Mouse (Mus musculus): ENCODE results near the gene Ccng2. TPM values are rescaled to one million over a fixed set of nuclear protein-coding genes. Genes with fewer than 3 reads are reported as not detected.
A peak's percentile ranks its signal among the peaks of the same experiment; 100 is the strongest.

Gene Ccng2
- total RNA-seq, 1 experiment from 2014 or later = 136 TPM

GRCm38 (mm10) chr5:93259349-93259748 lies 7.7 kb upstream of the Ccng2 start:
- no peak for ATAC-seq (ENCODE audit: extremely low read depth, insufficient number of reproducible peaks, low FRiP score, poor library complexity, severe bottlenecking)

DNA sequence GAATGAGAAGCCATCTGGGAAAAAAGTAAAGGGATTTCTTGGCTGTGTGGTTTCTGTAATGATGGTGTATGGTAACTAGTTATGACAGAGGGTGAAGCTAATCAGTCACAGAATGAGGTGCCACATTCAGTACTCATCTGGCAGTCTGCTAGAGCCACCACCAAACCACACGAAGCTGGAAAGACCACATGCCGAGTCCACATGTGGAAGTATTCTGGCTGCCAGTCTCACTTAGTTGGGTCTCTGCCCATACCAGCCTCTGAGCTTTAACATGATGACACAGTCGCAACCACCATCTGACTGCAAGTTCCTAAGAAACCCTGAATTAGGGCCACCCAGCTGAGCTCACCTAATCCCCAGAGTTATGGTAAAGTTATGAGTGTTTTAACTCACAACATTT lies 6.1 kb upstream of the Ccng2 start:
- no peak for ATAC-seq (ENCODE audit: extremely low read depth, insufficient number of reproducible peaks, low FRiP score, poor library complexity, severe bottlenecking)

- no peak for ATAC-seq (ENCODE audit: extremely low read depth, insufficient number of reproducible peaks, low FRiP score, poor library complexity, severe bottlenecking)
Observed at GRCm38 (mm10) chr5:93262751-93263150, 4.3 kb upstream of the Ccng2 start.

DNA sequence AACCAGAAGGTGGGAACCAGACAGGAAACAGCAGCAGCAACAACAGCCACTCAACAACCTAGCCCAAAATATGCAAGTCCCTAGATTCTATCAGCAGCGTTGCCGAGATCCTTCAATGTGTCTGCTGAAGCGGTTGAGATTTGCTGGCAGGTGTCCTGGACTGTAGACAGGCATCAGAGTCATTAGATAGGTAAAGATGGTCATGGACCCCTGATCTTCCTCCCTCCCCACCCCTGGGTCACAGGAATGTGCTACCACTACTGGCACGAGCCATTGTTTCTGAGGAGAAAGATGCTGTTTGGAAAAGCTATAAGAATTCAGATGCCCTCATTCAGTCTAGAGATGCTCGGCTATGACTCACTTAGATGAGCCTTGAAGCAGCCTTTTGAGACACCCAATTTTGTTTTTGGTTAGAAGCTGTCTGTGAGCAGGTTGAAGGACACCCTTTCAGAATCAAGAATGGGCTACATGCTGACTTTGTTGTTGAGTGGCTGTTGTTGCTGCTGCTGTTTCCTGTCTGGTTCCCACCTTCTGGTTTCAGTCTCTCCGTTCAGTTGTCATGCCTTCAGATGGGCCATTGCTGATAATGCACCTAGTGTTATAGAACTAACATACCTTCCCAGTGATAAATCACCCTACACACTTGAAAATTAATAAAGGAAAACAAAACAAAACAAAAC lies 3.5 kb upstream of the Ccng2 start:
- ATAC-seq (ENCODE audit: extremely low read depth, insufficient number of reproducible peaks, low FRiP score, poor library complexity, severe bottlenecking) = no peak

- no peak for ATAC-seq (ENCODE audit: extremely low read depth, insufficient number of reproducible peaks, low FRiP score, poor library complexity, severe bottlenecking)
Observed at GRCm38 (mm10) chr5:93264136-93264700, 2.8 kb upstream of the Ccng2 start.

DNA sequence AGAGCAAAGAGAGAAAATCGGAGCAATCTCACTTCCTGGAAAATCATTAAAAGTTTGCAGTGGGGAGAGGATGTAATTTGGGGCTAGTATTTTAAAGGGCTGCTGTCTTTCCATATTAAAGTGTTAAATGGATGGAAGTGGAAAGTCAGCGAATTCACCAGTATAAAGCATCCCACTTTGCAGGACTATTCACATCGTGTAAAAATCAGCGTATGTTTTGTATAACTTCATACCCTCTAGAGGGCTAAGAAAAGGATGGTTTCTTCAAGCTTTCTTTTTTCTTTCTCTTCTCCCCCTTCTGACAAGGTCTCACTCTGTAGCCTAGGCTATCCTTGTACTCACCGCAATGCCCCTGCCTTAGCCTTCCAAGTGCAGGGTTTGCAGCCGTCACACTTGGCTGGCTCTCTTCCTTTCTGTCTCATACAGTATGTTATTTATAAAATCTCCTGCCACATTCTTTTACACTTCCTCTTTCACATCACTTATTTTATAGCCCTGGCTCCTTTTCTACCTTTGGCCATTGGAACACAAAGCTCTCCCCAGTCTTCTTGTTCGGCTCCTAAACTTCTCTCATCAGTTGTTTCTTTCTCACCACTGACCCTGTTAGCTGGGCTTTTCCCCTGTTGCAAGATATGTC lies 1.8 kb upstream of the Ccng2 start:
- 0 out of 2 replicates have a peak, but pooled peaks have one; percentile 3 for ATAC-seq (ENCODE audit: extremely low read depth, insufficient number of reproducible peaks, low FRiP score, poor library complexity, severe bottlenecking)

DNA sequence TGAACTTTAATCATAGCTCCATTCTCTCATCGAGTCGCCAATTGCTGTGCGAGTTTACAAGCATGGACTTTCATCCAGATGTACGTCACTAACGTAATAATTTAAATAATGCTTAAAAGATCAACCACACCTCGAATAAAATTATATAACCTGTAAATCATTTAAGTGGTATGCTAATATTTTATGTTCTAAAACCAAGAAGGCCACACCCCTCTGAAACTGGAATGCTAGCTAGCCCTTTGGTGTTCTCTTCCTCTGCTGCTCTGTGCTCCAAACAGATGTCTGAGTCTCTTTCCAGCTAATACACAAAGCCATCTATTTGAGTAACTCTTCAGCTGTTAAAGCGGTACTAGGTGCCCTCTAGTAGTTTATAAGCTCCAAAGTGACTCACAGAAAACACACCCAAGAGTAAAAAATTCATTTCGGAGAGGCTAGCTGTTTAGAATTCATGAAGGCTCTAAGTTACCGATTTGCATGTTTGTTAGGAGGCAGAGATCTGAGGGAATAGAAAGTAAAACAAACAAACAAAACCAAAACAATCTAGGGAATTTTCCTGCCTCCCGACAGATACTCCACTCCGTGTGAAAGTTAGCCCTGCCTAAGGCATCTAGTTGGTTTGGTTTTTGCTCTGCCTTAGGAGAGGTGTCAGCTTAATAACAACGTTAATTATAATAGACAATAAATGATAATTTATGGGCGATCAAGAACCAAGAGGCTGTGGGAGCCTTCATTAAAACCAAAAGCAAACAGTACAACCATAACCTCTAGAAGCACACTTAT lies 1.1 kb upstream of the Ccng2 start:
- no peak for ATAC-seq (ENCODE audit: extremely low read depth, insufficient number of reproducible peaks, low FRiP score, poor library complexity, severe bottlenecking)

GRCm38 (mm10) chr5:93267851-93268606 lies 972 bp downstream of the Ccng2 start:
- peak; percentile 52 for ATAC-seq (ENCODE audit: extremely low read depth, insufficient number of reproducible peaks, low FRiP score, poor library complexity, severe bottlenecking)

GRCm38 (mm10) chr5:93270095-93270494 lies 3.0 kb downstream of the Ccng2 start:
- no peak for ATAC-seq (ENCODE audit: extremely low read depth, insufficient number of reproducible peaks, low FRiP score, poor library complexity, severe bottlenecking)

DNA sequence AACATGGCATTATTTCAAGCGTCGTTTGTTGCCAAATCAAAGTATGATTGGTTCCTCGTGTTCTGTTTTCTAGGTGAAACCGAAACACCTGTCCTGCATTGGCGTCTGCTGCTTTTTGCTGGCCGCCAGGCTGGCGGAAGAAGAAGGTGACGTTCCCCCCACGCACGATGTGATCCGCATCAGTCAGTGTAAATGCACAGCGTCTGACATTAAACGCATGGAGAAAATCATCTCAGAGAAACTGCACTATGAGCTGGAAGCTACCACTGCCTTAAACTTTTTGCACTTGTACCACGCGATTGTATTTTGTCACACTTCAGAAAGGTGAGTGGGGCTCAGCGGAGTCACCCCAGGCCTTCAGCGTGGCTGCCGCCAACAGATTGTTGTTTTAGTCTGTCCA lies 3.7 kb downstream of the Ccng2 start:
- ATAC-seq (ENCODE audit: extremely low read depth, insufficient number of reproducible peaks, low FRiP score, poor library complexity, severe bottlenecking) = no peak

DNA sequence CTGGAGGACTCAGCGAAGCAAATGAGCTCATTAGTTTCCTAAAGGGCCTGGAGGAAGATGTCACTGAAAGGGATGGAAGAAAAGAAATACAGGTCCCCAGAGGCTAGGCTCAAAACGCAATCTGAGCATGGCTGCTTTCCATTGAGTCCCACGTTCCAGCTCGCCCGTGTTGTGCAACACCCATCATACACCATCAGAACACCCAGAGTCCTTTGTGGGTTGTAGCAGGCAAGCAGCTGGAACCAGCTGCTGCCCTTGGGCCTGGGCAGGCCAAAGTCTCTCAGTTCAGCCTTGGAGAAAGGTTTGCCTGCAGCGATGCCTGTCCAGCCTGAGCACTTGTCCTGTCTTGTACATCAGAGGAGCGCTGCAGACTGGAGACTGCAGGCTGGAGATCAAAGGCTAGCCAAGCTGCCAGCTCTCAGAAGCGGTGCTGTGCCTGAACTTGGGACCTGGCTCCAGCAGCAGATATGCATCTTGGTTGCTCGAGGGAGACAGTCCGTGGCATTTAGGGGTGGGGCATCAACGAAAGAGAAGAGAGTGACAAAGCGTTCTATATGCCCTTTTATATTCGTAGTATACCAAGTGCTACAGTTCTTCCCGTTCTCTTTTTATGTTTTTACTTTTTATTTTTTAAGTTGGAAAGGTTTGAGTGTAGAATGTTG lies 15.5 kb downstream of the Ccng2 start:
- no peak for ATAC-seq (ENCODE audit: extremely low read depth, insufficient number of reproducible peaks, low FRiP score, poor library complexity, severe bottlenecking)

DNA sequence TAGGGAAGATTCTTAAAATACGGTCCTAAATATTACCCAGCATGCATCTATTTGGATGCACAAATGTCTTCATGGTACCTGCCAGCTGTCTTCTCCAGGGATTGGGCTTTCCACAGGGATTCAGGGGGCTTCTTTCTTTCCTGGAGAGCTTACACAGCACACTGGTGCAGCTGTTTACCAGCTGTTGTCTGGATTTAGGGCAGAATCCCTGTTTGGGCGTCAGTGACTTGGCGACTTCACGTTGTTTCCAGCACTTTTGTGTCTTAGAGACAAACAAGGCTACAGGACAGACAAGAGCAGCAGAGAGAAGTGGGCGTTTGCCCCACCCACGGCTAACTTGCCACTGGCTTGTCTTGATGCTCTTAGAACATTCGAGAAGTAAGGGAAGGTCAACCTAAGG lies 16.1 kb downstream of the Ccng2 start:
- no peak for ATAC-seq (ENCODE audit: extremely low read depth, insufficient number of reproducible peaks, low FRiP score, poor library complexity, severe bottlenecking)

GRCm38 (mm10) chr5:93288553-93288952 lies 21.5 kb downstream of the Ccng2 start:
- no peak for ATAC-seq (ENCODE audit: extremely low read depth, insufficient number of reproducible peaks, low FRiP score, poor library complexity, severe bottlenecking)

- ATAC-seq (ENCODE audit: extremely low read depth, insufficient number of reproducible peaks, low FRiP score, poor library complexity, severe bottlenecking) = no peak
Observed at GRCm38 (mm10) chr5:93290282-93290681, 23.2 kb downstream of the Ccng2 start.

DNA sequence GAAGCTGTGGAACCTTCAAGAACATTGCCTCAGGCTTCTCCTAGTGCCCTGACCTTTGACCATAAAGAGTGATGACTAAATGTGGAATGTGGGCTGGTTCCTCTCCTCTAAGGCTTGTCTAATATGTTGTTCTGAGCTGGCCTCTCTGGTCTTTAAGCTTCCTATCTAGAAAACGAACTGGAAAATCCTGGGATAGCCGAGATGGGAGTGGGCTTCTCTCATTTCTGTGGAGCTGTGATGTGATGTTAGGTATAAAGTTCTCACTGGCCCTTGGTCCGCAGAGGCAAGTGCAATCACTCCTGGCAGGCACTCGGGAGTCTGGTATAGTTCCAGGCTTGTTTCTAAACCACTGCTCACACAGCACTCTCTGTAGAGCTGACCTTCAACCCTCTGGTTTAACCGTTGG lies 29.3 kb downstream of the Ccng2 start:
- no peak for ATAC-seq (ENCODE audit: extremely low read depth, insufficient number of reproducible peaks, low FRiP score, poor library complexity, severe bottlenecking)

DNA sequence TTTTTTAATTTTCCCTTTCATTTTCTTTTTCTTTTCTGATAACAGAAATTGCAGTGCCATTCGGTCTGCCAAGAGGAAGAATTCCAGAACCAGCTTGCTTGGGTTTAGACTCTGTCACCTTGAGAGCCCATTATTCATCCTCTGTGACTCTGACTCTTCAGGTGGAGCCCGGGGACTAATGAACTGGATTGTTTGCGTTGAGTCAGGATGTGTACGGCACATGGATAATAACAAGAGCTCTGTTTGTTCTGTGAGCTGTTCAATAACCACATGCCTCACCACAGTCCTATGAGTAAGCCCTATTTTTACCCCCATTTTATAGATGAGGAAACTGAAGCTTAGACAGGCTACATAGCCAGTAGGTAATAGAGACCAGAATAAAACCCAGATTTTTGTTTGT lies 29.7 kb downstream of the Ccng2 start:
- no peak for ATAC-seq (ENCODE audit: extremely low read depth, insufficient number of reproducible peaks, low FRiP score, poor library complexity, severe bottlenecking)

GRCm38 (mm10) chr5:93297311-93297710 lies 30.3 kb downstream of the Ccng2 start:
- ATAC-seq (ENCODE audit: extremely low read depth, insufficient number of reproducible peaks, low FRiP score, poor library complexity, severe bottlenecking) = no peak

DNA sequence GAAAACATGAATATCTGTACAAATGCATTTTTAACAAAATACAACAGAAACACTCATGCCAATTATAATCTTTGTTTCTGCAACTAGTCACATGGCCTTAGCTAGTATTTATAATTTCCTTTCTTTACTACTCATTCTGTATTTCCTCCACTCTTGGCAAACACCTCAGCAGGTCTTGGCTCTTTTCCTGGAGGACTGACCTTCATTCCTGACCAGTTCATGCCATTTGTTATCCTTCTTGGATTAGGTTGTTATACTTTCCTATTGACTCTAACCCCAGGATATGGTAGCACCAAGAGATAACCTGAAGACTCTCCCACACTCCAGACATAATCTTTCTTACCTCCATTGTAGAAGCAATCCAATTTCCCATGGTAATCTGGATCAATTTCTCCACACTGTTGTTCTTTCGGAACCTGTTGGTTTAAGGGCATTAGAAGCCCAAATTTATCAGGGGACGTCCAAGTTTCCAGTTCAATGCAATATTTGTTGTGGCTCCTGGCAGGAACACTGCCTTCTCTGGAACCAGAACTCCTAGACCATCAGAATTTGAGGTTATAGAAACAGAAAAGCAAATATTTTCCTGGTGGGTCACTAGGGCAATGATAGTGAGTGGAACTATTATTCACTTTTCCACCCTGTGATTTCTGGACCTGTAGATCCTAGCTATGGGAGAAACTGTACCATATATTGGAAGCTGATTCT lies 38.2 kb downstream of the Ccng2 start:
- ATAC-seq (ENCODE audit: extremely low read depth, insufficient number of reproducible peaks, low FRiP score, poor library complexity, severe bottlenecking) = no peak
